Mouse (Mus musculus) embryonic facial prominence, embryonic 10.5 days (tissue): ENCODE measurements around the gene Gsc2. TPM values are rescaled to one million over a fixed set of nuclear protein-coding genes. Genes with fewer than 3 reads are reported as not detected.
"Not testable (repeated sequence)": the region's sequence is repeated elsewhere in the genome, so short reads cannot be mapped to it uniquely, and the experiment has no call there.

ENCODE experiments used
- DNase-seq: peaks from one replicate; pipeline ENCODE4 v3.0.0-alpha.2; 2017; ENCODE audit warnings: low spot score
- H3K27ac ChIP-seq: fragments of 300-500 bp; sonication (generic); replicated peaks from 2 replicates; pipeline ENCODE4 v1.5.1; 2016; ENCODE audit warnings: mild to moderate bottlenecking
- H3K27me3 ChIP-seq: fragments of 300-500 bp; sonication (generic); replicated peaks from 2 replicates; pipeline ENCODE4 v1.6.1; 2016; ENCODE audit warnings: low read depth, mild to moderate bottlenecking; ENCODE audit not compliant: poor library complexity, severe bottlenecking
- H3K36me3 ChIP-seq: fragments of 300-500 bp; sonication (generic); replicated peaks from 2 replicates; pipeline ENCODE4 v1.6.1; 2016; ENCODE audit warnings: mild to moderate bottlenecking, moderate library complexity
- H3K4me1 ChIP-seq: fragments of 300-500 bp; sonication (generic); 2 replicates; pipeline ENCODE4 v1.6.1; 2016
- H3K4me3 ChIP-seq: fragments of 300-500 bp; sonication (generic); 2 replicates; pipeline ENCODE4 v1.5.1; 2016; ENCODE audit warnings: mild to moderate bottlenecking, moderate library complexity
- H3K9me3 ChIP-seq: fragments of 300-500 bp; sonication (generic); 2 replicates; pipeline ENCODE4 v1.6.1; 2016; ENCODE audit warnings: mild to moderate bottlenecking
- WGBS: fragments of 180-500 bp; shearing (Covaris S2); methylation state at CpG from one replicate; pipeline ENCODE4 v1.1.7; 2016; 5-methylcytosine and 5-hydroxymethylcytosine counted together
- polyA plus RNA-seq: library from polyadenylated mRNA; unstranded; fragments of >200 nt; fragmentation: Nextera tagmentation; extraction: Ambion mirVana; gene quantifications from 2 replicates; pipeline ENCODE4 v1.2.1, GENCODE M21; 2016

Gene Gsc2
- polyA plus RNA-seq: not detected in 2 replicates

DNA sequence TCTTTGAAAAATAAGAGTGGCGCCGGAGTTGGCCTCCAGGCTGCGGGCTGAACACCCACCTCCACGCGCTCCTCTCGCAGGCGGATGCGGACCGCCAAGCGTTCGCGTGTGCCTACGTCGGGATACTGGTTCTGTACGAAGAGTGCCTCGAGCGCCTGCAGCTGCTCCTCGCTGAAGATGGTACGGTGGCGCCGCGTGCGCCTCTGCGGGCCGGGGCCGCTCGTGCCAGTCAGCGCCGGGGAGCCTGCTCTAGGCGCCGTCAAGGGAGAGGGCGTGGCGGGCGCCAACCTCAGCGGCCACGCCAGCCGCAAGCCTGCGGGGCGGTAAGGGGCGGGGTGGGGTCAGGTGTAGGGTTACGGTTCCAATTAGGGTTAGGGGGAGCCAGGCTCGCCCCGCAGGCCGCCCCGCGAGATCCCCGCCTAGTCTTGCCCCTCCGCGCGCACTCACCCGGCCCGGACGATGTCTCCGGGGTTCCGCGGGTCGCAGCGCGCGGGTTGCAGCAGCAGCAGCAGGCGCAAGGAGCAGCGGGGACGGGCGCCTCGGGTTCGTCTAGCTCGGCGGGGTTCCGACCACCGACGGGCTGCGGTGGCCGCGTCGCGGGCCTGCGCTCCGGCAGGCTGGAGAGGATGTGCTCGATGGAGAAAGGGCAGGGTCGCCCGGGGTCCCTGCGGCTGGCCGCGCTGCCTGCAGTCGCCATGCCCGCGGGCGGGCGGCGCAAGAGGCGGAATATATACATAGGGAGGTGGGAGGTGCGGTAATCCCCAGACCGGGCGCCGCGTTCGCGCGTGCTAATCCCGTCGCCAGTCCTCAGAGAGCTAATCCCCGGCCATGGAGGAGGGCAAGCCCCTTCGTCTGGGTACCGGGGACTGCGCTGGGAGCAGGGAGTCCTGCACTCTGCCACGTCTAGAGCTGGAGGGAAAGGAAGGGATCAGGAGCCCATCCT is at the start of gene Gsc2:
TSS of gene Gsc2 (minus strand) at position 753 of the 943 bp plus-strand sequence.
- H3K27ac ChIP-seq: peak within 1 kb of the TSS; percentile 44; the same call in 1 of the 2 replicates
- no peaks in the 10 kb centered on the region for H3K36me3 ChIP-seq

DNA sequence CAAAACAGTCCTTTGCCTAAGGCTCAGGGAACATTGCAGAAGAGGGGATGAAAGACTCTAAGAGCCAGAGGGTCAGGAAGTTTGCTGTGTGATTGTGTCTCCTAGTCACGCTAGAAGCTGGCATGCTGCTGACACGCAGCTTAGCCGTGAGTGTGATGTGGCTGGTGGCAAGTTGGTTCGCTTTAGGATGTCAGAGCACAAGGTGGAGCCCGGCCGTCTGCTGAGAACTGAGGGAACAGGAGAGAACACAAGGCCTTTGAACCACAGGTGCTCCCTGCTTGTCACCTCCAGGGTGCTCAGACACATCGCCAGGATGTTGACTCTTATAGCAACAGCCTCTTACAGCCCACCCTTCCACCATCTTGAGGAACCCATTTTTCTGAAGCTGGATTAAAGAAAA is 47.2 kb upstream of the Gsc2 start:
- H3K4me1 ChIP-seq: no peaks in the 10 kb centered on the region
- H3K27ac ChIP-seq: no peak overlapping the region
- H3K27me3 ChIP-seq: no peaks in the 10 kb centered on the region
- no peaks in the 10 kb centered on the region for H3K36me3 ChIP-seq
- H3K4me3 ChIP-seq: no peak overlapping the region
- DNase-seq: no peak
- WGBS: 79% methylated on average over 7 of the region's 7 CpGs
- H3K9me3 ChIP-seq: peaks cover 2% of the 10 kb centered on the region; the same call in 1 of the 2 replicates

More for the DNA sequence above, at the start of gene Gsc2:
- under 1% methylated on average over 106 of the region's 106 CpGs for WGBS
- no peaks in the 10 kb centered on the region for H3K9me3 ChIP-seq
- peak within 1 kb of the TSS; percentile 59 for H3K4me3 ChIP-seq
- peaks cover 20% of the 10 kb centered on the region for H3K4me1 ChIP-seq
- peaks cover 80% of the 10 kb centered on the region for H3K27me3 ChIP-seq
- DNase-seq: peak; percentile 66

DNA sequence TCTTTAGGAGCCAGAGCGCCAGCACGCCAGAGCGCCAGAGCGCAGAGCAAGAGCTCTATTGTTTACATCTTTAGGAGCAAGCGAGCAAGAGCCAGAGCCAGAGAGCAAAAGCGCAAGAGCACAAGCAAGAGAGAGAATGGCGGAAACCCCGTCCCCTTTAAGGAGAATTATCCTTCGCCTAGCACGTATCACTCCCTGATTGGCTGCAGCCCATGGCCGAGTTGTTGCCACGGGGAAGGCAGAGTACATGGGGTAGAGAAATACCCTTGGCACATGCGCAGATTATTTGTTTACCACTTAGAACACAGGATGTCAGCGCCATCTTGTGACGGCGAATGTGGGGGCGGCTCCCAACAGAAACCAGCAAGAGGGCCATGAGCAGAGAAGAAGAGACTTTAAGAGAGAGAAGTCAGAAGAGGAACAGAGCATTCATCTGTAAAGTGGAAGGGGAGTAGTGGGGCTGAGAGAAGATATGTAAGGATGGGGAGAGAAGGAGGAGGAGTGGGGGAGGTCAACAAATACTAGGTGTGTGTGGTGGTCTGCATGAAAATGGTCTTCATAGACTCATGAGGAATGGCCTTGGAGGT is 41.3 kb upstream of the Gsc2 start:
- not testable (repeated sequence) for H3K36me3 ChIP-seq, H3K4me3 ChIP-seq, H3K9me3 ChIP-seq, H3K4me1 ChIP-seq, H3K27me3 ChIP-seq, H3K27ac ChIP-seq, DNase-seq
- 94% methylated on average over 17 of the region's 17 CpGs for WGBS

DNA sequence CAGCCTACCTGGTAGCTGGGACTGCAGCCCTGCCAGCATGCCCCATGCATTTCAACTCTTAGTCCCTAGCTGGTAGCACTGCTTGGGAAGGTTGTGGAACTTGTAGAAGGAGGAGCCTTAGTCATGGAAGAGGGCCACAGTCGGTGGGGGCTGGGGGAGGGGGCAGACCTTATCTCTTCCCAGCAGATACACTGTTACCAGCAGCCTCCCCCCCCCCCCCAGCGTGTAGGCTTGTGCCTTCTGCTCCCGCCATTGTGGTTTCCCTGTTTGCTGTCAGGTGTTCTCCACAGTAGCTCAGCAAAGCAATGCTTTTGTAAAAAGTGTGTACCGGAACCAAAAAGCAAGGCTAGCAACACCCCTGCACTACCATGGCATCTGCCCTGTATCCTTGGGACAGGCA is 36.8 kb upstream of the Gsc2 start:
- no peak for DNase-seq
- WGBS: 92% methylated on average over 4 of the region's 4 CpGs
- peaks cover 16% of the 10 kb centered on the region for H3K4me1 ChIP-seq
- H3K27ac ChIP-seq: no peak overlapping the region
- no peaks in the 10 kb centered on the region for H3K27me3 ChIP-seq
- no peaks in the 10 kb centered on the region for H3K9me3 ChIP-seq
- no peaks in the 10 kb centered on the region for H3K36me3 ChIP-seq
- H3K4me3 ChIP-seq: no peak overlapping the region

DNA sequence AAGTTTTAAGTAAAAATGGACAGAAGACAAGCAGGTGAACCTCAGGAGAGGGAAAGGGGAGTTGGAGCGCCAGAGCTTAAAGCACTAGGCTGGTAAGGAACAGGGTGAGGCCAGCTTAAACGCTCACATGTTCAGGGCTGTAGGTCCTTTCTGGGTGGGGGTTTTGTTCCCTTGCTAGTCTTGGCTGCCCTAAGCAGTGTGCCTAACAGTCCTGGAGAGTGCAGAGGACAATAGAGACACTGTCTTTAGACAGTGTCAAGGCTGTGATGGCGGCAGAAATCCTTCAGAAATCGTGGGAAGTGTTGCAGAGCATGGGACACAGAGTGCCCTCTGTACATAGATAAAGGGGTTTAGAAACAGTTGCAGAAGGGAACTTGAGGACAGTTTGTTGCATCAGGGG is 35.2 kb upstream of the Gsc2 start:
- no peaks in the 10 kb centered on the region for H3K27me3 ChIP-seq
- H3K4me3 ChIP-seq: no peak overlapping the region
- DNase-seq: no peak
- H3K27ac ChIP-seq: peak overlapping the region; percentile 51; the same call in 1 of the 2 replicates
- no peaks in the 10 kb centered on the region for H3K36me3 ChIP-seq
- WGBS: 44% methylated on average over 4 of the region's 4 CpGs
- no peaks in the 10 kb centered on the region for H3K9me3 ChIP-seq
- peaks cover 16% of the 10 kb centered on the region for H3K4me1 ChIP-seq

DNA sequence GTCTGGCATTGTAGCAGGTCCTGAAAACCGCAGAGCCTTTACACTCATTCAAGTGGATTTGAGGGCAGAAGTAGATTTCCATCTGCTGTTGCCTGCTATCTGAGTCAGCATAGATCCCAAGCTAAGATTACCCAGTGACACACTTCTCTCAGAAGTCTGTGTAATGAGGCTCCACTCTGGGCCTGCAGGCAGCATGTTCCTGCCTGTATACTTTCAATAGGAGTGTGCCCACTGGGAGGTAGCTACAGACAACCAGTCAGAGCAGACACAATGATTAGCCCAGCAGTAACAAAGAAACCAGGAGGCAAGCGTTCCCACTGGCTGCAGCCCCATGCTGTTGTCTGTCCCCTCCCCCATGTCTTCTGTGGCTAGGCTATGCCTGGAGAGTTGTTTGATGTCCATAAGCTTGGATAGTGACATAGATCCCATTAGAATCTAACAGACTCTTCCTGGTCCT is 34.6 kb upstream of the Gsc2 start:
- Histone ChIP-seq H3K36me3 (no peaks in the 10 kb centered on the region), H3K4me1 (peaks cover 16% of the 10 kb centered on the region), H3K27ac (peak overlapping the region; percentile 51), H3K27me3 (no peaks in the 10 kb centered on the region), H3K4me3 (no peak overlapping the region), H3K9me3 (no peaks in the 10 kb centered on the region)
- WGBS: 31% methylated on average over 2 of the region's 2 CpGs
- DNase-seq: peak; percentile 32

DNA sequence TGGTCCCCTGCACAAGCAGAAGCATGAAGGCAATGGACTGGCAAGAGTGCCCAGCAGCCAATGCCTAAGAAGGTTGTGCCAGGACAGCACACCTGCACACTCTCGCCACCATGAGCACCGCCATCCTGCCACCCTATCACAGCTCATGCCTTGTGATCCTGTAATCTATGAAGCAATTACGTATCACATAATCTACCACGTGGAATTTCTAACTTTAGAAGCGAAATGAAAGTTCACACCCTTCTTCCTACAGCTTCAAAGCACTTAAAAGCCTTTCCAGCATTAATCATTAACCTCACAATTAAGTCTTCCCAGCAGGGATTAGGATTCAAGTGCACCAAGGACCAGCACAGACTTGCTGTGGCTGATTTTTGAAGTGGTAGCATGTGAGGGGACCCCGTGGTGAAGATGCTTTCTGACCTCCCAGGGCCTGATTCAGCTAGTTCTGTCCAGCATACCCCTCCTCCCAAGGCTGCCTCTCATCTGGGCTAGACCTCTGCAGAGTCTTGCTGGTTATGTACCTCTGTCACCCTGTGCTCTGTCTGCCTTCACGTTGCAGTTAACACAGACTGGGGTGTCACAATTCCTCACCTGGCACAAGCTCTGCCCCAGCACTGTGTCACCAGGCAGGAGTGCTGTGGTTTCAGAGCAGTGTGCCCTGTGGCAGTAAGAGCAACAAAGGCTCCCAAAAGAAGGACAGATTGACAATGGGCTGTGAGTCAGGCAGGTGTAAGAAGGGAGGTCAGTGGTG is 30.4 kb upstream of the Gsc2 start:
- no peak for DNase-seq
- Histone ChIP-seq H3K9me3 (no peaks in the 10 kb centered on the region), H3K27ac (no peak overlapping the region), H3K4me1 (peaks cover 15% of the 10 kb centered on the region), H3K36me3 (no peaks in the 10 kb centered on the region), H3K27me3 (no peaks in the 10 kb centered on the region), H3K4me3 (no peak overlapping the region)
- 62% methylated on average over 7 of the region's 7 CpGs for WGBS

DNA sequence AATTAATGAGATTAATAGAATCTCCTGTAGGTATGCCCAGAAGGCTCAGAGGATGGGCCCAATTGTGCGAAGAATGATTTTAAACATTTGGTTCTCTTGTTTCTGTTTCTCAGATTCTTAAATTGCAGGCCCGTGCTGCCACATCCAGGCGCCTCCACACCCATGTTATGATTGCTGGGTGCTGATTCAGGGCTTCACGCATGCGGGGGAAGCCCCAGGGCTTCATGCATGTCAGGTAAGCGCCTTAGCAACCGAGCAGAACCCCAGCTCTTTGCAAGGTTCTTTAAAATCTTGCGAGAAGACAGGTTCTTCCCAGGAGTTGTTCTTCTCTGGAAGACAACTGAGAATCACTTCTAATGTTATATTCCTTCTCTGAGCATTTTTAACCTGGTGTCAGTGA is 28.6 kb upstream of the Gsc2 start:
- Histone ChIP-seq H3K27me3 (peaks cover 5% of the 10 kb centered on the region; the same call in 1 of the 2 replicates), H3K36me3 (no peaks in the 10 kb centered on the region), H3K9me3 (no peaks in the 10 kb centered on the region), H3K4me3 (no peak overlapping the region), H3K27ac (no peak overlapping the region), H3K4me1 (no peaks in the 10 kb centered on the region; the same call in 1 of the 2 replicates)
- WGBS: 68% methylated on average over 8 of the region's 8 CpGs
- no peak for DNase-seq

DNA sequence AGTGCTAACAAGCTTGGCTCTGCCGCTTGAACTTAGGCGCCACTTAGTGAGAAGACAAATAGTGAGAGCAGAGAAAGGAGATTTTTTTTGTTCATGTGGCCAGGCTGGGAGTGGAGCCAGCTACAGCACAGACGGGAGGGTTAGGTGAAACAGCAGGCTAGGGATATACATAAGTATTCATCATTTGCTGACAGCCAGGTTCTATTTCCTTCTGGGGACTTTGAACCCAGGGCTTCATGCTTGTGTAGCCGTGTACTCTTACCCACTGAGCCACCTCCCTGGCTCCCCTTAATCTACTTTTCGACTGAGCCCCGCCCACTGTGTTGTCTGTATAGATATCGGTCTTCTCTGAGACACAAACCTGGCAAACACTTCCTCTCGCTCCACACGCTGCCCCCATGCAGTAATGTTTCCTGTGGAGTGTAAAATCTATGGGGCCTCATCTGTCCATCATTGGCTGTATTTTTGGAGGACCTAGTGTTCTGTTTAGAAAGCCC is 24.4 kb upstream of the Gsc2 start:
- H3K36me3 ChIP-seq: no peaks in the 10 kb centered on the region
- WGBS: 64% methylated on average over 9 of the region's 9 CpGs
- H3K9me3 ChIP-seq: no peaks in the 10 kb centered on the region
- no peak overlapping the region for H3K4me3 ChIP-seq
- H3K27me3 ChIP-seq: peaks cover 30% of the 10 kb centered on the region
- no peaks in the 10 kb centered on the region; the same call in 1 of the 2 replicates for H3K4me1 ChIP-seq
- no peak for DNase-seq
- H3K27ac ChIP-seq: no peak overlapping the region

DNA sequence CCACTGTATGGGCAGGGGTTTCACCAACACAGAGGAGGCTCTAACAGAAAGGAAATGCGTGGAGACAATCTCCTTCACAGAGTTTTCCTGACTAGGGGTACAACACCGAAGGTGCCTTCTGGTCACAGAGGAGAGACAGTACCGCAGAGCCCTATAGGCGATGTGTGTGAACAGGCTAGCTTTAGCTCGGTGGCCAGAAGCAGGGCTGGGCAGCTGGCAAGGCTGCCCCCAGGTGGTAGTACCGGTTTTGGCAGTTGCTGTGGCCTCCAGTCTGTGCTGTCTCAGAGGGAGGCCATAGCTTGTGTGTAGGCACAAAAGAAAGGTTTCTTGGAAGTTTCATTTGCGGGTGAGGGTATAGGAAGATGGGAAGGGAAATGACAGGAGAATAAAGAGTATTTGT is 24.0 kb upstream of the Gsc2 start:
- Histone ChIP-seq H3K4me3 (no peak overlapping the region), H3K27ac (no peak overlapping the region), H3K4me1 (no peaks in the 10 kb centered on the region; the same call in 1 of the 2 replicates), H3K9me3 (no peaks in the 10 kb centered on the region), H3K36me3 (no peaks in the 10 kb centered on the region), H3K27me3 (peaks cover 30% of the 10 kb centered on the region)
- DNase-seq: peak; percentile 74
- WGBS: 11% methylated on average over 7 of the region's 7 CpGs

DNA sequence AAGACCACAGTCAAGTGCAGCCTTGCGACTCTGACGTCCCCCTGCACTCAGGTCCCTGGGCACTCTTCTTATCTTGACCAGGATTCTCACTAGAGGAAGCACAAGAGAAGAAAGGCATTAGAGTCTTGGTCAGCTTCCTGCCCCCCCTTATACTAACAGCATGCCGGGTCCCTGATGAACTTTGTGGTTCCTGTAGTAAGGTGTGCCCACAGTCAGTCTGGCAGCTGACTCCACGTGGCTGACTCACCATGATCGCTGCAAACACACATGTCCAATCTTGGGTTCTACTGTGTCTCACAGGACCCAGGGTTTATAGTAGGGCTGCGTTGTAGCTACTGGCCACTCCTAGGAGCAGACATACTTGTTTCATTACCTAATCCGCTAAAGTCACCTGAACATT is 23.3 kb upstream of the Gsc2 start:
- DNase-seq: no peak
- 79% methylated on average over 7 of the region's 7 CpGs for WGBS
- Histone ChIP-seq H3K4me3 (no peak overlapping the region), H3K9me3 (no peaks in the 10 kb centered on the region), H3K4me1 (no peaks in the 10 kb centered on the region; the same call in 1 of the 2 replicates), H3K27me3 (peaks cover 30% of the 10 kb centered on the region), H3K36me3 (no peaks in the 10 kb centered on the region), H3K27ac (no peak overlapping the region)

DNA sequence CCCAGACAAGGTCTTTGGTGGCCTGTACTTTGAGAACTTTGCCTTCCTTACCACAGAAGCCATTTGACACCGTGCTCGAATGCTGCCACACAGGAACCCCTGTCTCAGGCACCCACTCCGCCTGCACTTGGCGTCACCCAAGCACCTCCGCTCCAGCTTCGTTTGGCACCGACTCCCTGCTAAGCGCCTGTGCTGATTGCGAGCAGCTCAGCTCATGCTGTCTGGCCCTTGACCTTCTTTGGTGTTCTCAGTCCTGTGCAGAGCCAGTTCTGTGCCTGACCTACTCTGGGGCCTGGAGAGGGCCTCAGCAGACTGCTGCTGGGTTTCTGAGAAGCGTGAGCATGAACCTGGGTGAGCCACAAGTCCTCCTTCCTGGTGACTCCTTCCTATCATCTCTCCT is 21.9 kb upstream of the Gsc2 start:
- Histone ChIP-seq H3K27ac (no peak overlapping the region), H3K4me3 (no peak overlapping the region), H3K36me3 (no peaks in the 10 kb centered on the region), H3K9me3 (no peaks in the 10 kb centered on the region), H3K27me3 (peaks cover 30% of the 10 kb centered on the region), H3K4me1 (no peaks in the 10 kb centered on the region; the same call in 1 of the 2 replicates)
- 83% methylated on average over 10 of the region's 10 CpGs for WGBS
- DNase-seq: no peak
